Mouse (Mus musculus): ENCODE measurements around the gene Sp9. TPM values are rescaled to one million over a fixed set of nuclear protein-coding genes. Genes with fewer than 3 reads are reported as not detected.

Sp9 gene
- polyA plus RNA-seq (2015; fragmentation: Nextera tagmentation; extraction: Ambion mirVana) = 0.03 TPM in 1 of 2 replicates, not detected in the other

DNA sequence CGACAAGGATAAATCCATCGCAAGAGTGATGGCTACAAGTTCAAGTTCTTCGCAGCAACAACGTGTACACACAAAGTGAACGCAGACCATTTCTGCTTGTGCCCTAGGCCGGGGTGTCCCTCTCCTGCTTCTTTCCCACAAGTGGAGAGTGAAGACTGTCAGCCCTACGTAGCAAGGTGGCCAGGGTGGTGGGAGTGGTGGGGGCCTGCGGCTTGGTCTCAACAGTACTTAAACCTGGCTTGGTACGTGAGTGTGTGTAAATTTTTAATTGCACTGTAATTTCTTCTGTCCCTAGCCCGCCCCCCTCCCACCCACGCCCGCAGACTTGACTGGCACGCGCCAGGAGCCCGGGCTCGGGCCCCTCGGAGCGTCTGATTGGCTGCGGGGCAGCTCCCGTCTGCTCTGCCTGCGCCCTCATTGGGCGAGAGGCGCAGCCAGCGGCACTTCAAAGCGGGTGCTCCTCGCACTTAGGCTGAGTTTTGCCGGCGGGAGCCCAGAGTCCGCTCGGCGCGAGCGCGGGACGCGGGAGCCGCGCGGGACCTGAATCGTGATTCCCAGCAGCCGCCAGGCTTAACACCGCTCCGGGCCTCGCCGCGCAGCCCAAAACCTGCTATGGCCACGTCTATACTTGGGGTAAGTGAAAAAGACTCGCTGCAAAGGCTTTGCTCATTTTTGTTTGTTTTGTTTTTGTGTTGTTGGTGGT is at the start of gene Sp9:
TSS of gene Sp9 (plus strand) at position 467 of the 703 bp plus-strand sequence.
- DNase-seq (ENCODE audit: low spot score) = peak; percentile 82

DNA sequence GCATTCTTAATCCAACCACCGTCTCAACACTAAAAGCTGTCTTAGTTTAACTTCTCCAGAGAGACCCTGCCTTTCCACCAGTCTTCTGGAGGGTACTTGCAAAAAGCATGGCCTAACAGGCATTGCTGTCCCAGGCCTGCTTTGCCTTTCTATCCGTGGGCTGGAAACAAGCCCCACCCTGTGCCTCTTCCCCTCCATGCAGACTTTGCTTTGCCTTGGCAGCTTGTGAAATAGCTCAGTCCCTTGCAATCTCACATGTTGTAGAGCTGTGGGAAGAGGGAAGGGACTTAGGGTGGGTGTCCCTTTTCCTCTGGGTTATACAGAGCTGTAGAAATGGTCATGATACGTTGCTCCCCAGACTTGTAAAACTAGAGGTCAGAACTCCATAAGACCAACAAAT is 40.6 kb upstream of the Sp9 start:
- DNase-seq (ENCODE audit: low spot score) = no peak

DNA sequence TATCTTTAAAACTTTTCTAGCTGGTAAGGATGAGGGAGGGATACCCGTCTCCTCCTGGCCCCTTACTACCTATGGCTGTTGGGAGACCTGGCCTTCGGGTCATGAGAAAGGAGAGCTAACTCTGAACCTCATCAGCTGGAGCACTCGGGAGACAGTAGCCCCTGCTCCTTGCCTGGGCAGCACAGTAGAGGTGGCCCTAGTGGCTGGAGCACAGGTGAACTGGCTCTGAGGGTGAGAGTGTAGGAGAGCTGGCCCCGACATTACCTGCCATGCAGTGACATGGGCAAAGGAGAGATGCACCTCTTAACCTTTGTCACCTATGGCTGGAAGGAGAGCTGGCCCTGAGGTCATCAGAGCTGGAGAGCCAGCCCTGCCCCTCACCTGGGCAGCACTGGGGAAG is 30.4 kb upstream of the Sp9 start:
- no peak for DNase-seq (ENCODE audit: low spot score)

DNA sequence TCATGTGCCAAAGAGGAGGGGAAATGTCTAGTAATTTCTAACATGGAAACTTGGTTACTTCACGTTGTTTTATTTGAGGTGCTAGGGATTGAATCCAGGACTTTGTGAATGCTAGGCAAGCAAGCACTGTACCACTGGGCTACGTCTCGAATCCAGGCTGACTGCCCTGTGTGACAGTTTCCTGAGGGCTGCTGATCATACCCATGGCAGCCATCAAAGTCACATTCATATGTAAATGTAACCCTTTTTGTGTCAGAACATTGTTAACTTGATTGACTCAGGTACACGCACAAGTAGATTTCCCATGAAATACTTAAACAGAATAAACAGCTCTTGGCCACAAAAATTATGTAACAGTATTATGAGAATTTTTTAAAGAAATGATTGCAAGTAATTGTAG is 23.0 kb upstream of the Sp9 start:
- no peak for DNase-seq (ENCODE audit: low spot score)

DNA sequence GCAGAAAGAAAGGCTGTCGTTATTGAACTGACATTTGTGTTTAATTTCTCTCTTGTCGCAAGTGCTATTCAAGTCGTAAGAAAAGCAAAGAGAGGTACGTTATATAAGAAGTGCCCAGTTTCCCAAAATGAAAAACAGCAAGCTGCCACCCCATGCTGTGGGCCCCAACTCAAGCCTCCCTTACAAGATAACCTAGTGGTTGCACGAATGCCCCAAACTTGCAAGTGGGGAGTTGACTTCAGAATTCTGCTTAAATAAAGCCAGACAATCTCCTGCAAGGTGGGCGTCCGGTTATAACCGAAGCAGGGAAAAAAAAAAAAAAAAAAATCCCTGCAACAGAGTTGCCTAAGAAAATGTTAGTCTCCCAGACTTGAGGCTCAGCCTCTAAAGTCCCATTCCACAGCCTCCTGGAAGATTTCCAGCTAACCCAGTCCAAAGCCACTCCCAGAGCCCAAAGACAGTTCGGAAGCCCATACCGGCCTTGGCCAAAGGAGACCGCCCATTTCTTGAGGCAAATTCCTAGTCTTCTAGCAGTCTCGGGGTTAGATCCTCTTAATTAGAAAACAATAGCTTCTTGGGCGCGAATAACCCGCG is 8.5 kb upstream of the Sp9 start:
- no peak for DNase-seq (ENCODE audit: low spot score)

DNA sequence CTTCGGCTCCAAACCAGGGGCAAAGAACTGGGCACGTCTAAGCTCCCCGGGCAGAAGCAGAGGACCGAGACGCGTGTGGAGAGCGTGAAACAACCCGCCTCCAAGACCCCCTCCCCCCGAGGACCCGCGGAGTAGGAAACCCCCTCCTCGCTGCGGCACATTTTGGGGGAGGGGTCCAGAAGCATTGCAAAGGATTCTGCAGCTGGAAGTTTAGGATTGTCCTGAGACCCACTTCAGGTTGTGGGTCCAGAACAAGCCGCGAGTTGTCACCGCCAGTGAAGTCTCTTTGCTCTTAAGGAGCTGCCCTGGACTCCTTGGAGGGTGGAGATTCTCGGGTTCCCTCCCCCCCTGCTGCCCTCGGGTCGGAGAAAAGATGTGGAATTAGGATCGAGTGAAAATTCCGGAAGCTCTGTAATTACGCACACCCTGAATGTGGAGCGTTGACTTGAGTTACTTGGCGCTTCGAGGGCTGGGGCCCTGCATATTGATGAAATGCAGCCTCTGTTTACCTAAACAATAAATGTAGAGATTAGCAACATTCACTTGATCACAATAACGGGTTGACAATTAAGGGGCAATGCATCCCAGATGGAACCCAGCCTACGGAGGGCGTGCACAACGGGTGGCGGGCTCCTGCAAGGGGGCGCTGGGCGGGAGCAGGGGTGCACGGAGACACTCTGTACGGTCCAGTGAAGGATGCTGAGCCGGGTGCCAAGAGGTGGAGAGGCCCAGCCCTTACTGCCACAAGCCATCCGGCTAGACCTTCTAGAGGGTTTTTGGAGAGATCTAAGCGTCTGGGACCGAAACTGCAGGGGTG is 7.7 kb upstream of the Sp9 start:
- no peak for DNase-seq (ENCODE audit: low spot score)

DNA sequence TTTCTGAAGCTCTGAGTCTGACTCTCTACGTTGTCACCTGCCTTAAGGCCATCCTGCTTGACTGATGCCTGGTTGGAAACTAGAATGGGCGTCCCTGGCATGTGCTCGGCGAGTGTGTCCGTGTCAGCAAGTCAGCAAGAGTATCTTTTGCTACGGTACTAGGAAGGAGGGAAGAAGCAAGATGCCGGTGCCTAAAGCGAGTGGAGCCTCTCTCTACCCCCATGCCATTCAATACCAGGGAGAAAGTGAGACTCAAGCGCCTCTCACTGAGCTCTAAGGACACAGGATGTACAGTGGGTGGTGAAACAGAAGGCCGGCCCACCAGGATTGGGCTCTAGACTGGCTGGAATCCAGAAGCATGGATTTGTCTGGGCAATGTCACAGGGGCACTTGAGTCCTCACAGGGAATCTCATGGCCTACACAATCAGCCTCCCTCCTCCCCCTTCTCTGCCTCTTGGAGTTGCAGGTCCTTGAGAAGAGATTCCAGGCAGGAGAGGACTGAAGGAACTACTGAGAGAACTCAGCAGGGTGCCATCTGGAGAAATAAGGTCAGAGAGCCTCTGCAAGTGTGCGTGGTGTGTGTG is 7.0 kb upstream of the Sp9 start:
- no peak for DNase-seq (ENCODE audit: low spot score)

DNA sequence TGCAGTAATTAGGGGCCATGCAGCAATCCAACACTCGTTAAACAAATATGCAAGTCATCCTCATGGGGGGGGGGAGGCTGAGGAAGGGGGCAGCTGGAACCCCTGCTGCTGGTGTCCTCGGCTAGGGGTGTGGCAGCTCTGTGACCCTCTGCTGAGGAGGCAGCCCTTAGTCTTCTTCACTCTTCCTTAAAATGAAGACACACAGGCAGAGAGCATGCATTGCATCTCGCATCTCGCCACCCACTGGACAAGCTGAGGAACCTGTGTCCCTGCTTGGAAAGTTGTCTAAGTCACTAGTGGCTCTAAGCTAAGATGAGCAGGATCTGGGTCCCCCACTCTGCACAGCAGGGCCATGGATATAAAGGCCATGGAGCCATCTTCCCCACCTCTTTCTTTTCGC is 5.7 kb upstream of the Sp9 start:
- no peak for DNase-seq (ENCODE audit: low spot score)

DNA sequence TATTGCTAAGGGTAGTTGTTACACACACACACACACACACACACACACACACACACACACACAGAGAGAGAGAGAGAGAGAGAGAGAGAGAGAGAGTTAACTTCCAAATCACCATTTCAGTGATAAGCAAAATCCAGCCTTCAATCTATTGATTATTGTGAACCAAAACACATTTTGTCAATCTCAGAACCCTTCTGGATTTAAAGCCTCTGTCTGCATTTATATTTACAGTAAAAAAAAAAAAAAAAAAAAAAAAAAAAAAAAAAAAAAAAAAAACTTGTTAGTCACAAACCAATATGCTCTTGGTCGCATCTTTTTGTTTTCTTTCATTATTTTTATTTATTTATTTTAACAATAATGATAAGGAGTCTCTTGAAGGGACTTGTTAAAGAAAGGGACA is 5.1 kb upstream of the Sp9 start:
- no peak for DNase-seq (ENCODE audit: low spot score)

DNA sequence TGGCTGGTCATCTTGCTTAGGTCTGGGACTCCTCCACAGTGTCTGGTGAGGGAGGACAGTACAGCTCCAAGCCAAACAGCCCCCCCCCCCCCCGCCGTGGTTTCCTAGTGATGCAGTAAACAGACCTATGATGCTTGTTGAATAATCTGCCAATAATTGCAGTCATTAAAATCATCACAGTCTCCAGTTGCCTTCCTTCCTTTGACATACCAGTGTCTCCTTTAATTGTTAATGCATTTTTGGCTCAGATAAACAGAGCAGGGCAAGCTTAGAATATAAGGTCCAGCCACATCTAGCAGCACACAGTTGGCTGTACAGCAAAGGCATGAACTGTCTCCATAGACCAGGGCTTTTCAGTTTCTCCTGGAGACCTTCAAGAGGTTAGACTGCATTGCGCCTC is 4.5 kb upstream of the Sp9 start:
- no peak for DNase-seq (ENCODE audit: low spot score)

DNA sequence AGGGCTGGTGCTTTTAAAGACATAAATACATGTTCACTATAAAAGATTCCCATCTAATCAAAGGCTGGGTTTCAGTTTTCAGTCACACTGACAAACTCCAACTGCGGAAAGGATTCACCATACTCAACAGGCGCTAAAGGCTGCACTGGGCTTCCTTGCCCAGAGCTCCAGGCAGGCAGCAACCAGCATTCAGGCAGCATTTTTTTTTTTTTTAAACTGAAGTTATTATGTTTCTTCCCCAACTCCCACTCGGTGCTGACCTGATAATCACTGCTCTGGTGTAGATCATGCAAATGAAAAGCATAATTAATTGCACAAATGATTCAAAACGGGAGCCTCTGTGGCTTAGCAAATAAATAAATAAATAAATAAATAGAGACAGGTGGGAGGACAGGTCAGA is 3.9 kb upstream of the Sp9 start:
- no peak for DNase-seq (ENCODE audit: low spot score)

DNA sequence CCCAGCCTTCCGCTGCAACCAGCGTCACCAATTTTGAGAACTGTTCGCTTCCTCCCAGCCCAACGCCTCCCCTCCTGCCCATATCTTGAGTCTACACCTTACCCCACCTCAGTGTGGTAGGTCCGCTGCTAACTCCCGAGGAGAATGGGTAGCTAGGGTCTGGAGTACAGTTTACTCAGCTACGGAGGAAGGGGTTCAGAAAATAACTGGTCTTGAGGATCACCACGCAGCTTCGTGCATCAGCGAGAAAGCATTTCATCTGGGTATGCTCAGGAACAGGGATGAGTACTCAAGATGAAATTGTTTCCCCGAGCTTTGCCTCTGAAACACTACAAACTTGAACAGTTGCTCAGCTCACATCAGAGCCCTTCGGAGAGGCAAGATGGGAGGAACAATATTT is 3.4 kb upstream of the Sp9 start:
- DNase-seq (ENCODE audit: low spot score) = no peak

DNA sequence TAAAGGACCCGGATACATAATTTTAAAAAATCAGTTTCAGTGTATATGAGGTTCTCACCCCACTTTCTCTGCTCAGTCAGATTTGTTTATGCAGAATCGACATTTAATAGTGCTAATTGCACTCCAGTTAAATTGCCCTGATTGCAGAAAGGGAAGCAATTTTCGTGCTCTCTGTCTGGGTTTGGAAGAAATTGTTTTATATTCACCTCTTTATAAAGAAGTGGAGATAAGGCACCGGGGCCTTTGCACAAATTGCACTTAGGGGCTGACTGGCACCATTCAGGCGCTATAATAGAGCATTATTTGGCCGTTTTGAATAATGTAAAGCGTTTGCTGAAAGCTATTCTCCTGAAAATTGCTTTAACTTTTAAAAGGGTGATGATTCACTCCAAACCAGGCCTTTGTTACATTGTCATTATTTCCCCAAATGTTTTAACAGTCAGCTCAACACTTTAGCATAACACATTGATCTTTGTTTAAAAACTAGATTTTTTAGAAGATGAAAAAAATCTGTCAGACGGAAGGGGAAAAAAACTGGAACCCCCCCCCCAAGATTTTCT is 2.8 kb upstream of the Sp9 start:
- no peak for DNase-seq (ENCODE audit: low spot score)

DNA sequence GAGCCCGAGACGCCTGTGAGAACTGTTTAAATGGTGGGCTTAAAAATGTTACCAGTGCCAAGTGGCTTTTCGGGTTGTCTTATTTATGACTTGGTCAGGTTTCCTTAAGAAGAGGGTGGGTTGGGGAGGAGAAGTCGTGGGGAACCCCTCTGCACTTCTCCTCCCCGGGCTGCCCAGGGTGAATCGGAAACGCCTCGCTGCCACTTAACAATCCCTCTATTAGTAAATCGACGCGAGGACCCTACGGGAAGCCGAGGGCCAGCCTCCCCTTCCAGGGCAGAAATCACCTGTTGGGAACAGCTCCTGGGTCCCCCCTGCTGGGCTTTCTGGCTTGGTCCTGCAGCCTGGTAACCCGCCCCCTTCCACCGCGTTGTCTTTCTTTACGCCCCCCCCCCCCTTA is 2.1 kb upstream of the Sp9 start:
- no peak for DNase-seq (ENCODE audit: low spot score)

DNA sequence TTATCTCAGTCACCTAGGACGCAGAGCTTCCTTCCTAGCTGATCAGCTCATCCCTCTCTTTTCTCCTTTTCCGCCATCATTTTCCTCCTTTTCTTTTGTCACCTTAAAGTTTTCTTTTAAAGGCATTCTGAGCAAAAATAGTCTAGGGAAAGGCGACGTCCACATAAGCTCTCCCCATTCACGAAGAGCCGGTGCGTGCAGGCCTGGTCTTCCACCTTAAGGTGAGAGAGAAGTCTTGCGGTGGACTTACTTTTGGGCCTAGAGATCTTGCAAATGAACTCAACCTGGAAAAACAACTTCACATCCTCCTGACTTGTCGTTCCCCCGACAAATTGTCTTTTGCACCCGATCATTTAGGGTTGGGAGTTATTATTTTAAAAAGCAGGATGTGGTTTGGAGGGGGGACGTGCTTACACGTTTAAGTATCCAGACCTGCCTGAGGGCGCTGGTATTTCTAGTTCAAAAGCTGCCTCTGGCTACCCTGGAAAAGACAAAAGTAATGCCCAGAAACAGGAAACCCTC is 1.6 kb upstream of the Sp9 start:
- DNase-seq (ENCODE audit: low spot score) = peak; percentile 36

DNA sequence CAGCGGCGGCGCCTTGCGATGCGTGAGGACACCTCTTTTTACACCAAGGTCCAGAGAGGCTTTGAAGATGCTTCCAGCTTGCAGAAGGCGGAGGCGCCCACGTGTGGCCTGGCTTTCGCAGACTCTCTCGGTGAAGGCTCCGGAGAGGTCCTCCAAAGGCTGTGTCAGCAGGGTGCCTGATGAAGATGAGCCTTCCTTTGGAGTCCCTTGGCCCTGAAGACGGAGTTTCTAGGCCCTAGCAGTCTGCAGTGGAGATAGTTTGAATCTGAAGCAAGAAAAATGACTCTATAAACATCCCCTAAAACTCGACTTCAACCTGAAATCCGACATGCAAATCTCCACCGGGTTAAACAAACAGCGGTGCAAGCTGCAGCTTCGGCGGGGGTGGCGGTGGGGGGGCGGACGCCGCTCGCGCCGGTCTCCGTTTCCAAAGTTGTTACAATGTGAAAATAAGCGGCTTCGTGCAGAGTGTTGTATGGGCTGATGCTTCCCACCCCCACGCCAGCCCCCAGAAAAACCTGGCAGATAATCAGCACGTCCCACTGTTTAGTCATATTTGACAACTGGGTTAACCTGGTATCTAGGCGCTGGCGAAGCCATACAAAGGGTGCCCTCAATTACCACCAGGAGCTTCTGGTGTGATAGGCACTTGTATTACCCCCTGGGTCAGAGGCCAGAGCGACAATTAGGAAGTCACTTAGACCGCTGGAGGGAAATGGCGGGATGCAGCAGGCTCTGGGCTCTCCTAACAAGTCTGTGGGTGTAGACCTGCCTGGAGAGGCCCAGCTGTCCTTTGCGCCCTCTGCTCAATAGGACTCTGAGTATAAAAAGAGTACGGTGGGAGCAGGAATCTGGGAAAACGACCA is 899 bp upstream of the Sp9 start:
- DNase-seq (ENCODE audit: low spot score) = peak; percentile 18

DNA sequence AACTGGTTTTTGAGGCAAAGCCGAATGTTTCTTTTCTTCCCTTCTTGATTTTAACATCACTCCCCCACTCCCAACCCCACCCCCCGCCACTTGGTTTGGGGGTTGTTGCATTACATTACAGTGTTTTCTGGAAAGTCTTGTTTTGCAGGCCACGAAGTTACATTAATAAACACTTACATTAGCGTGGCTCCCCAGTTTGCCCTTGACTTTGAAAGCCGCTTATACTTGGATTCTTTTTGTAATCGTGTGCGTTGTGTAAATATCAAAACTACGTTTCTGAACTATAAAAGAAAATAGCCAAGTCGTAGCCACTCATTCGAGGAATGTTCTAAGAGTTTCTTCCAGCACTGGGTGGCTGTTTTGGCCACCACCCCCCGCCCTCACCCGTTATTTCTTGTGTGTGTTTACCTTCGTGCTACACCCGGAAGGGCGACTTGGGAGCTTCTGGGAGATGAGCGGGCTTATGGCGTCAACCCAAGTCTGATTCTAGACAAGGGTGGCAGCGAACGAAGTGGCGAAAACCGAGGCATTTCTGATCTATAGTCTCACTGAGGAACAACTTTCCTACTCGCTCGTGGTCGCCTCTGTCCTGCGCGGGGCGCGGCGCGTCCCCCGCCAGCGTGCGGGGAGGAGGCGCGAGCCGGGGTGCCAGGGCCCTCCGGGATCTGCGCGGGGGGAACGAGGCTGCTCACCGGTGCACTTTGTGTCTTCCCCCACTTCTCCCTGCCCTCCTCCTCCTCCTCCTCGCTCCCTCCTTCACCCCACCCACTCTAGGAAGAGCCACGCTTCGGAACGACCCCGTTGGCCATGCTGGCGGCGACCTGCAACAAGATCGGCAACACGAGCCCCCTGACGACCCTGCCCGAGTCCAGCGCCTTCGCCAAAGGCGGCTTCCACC is 875 bp downstream of the Sp9 start:
- no peak for DNase-seq (ENCODE audit: low spot score)

DNA sequence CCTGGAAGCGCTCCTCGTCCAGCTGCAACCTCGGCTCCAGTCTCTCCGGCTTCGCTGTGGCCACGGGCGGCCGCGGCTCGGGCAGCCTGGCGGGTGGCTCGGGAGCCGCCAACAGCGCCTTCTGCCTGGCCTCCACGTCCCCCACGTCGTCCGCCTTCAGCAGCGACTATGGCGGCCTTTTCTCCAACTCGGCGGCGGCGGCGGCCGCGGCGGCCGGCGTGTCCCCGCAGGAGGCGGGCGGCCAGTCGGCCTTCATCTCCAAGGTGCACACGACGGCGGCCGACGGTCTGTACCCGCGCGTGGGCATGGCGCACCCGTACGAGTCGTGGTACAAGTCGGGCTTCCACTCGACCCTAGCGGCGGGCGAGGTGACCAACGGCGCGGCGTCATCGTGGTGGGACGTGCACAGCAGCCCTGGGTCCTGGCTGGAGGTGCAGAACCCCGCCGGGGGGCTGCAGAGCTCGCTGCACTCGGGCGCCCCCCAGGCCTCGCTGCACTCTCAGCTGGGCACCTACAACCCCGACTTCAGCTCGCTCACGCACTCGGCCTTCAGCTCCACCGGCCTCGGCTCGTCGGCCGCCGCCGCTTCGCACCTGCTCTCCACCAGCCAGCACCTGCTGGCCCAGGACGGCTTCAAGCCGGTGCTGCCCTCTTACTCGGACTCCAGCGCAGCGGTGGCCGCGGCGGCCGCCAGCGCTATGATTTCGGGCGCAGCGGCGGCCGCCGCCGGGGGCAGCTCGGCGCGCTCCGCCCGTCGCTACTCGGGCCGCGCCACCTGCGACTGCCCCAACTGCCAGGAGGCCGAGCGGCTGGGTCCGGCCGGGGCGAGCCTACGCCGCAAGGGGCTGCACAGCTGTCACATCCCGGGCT is 1.8 kb downstream of the Sp9 start:
- DNase-seq (ENCODE audit: low spot score) = peak; percentile 21

Measured in thymus, postnatal 0 days (tissue).